Mouse (Mus musculus) E14TG2a.4 (cell line): Measurements from ENCODE around the gene 1520401A03Rik.

ENCODE experiments used
- CTCF ChIP-seq: conservative IDR thresholded peaks from 2 replicates; pipeline ENCODE4 v1.5.1; 2014; ENCODE audit warnings: low read length
- NANOG ChIP-seq: IDR thresholded peaks from 2 replicates; pipeline ENCODE4 v1.6.1; 2014; ENCODE audit warnings: borderline replicate concordance, low read length, mixed read lengths

DNA sequence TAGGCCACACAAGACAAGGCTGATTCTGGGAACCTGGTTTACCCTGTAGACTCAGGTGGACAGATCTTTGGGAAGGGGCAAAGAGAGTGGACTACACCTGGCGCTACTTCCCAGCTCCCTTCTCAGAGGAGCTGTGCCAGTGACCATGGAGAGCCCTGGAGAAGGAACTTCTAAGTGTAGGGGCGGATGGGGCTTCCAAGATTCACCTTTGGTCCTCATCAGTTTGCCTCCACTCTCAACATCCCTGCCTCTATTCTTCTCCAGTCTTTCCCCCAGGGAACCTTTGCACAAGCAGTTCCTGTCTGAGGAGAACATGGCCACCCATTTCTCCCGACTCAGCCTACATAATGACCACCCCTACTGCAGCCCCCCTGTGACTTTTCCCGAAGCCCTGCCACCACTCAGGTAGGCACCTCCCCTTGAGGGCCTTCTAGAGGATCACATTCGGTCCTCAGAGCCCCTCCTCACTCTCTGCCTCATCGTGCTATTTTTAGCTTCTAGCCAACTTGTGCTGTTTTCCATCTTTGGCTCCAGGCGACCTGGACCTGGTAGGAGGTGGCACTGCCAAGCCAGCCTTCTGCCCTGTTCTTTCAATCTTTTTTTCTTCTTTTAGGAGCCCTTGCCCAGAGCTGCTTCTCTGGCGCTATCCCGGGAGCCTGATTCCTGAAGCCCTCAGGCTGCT lies 48.2 kb downstream of the 1520401A03Rik start:
- TF ChIP-seq CTCF, result no peak
- TF ChIP-seq NANOG, result no peak
